Comparison of ENCODE assay signal across 8 mouse cellular contexts in genomic region chr1:184737876-184738479, GRCm38 (mm10). TPM values are rescaled to one million over a fixed set of nuclear protein-coding genes. Genes with fewer than 3 reads are reported as not detected.
A peak's percentile ranks its signal among the peaks of the same experiment; 100 is the strongest.
DNase-seq lines count a peak whose midpoint lies in the region; ATAC-seq lines count a peak whose summit lies in the region.

No protein-coding gene starts in this region.

- ATAC-seq in frontal cortex, adult (ENCODE audit: low TSS enrichment), result peak; percentile 85
- ATAC-seq in common myeloid progenitor, adult 5-6 weeks (replicated peaks; ENCODE audit: low read depth, poor library complexity, severe bottlenecking), result peak; percentile 68

- DNase-seq in frontal cortex, postnatal 10 days (ENCODE audit: low spot score in 2 of 2), result no peak
- DNase-seq in CD4-positive, CD25-positive, alpha-beta regulatory T cell, adult 2 months (ENCODE audit: low read depth, low spot score), result peak; percentile 68
- DNase-seq in heart, adult 8-10 months (ENCODE audit: low spot score), result peak; percentile 79
- DNase-seq in kidney, postnatal 25 days, result peak; percentile 75
- peak; percentile 83 for DNase-seq in lung, postnatal 36 days
- DNase-seq in spleen, postnatal 4 days (ENCODE audit: low spot score in 2 of 2), result peak; percentile 53 to 73

RNA-seq across cellular contexts. Expression of gene Hlx, which starts 5.6 kb away (rescaled TPM):
- total RNA-seq in common myeloid progenitor, adult 5-6 weeks (2017), result 4.6 and 10.8 TPM in 2 replicates
- 1 to 10 TPM; 7.3 to 8.4 (median 8.0) TPM for total RNA-seq in heart, adult 8-10 months (2022)

Comparison
In these comparisons a context has a peak if more than half of its experiments do, and no peak if none do; other contexts are left out.
1. DNase-seq: peak in CD4-positive, CD25-positive, alpha-beta regulatory T cell, adult 2 months (single experiment), heart, adult 8-10 months (single experiment), kidney, postnatal 25 days (2 of 2), lung, postnatal 36 days (single experiment) and spleen, postnatal 4 days (2 of 2); none in frontal cortex, postnatal 10 days (0 of 2).